Mouse (Mus musculus) MEL (cell line): ENCODE results near the gene Fam129c. TPM values are rescaled to one million over a fixed set of nuclear protein-coding genes. Genes with fewer than 3 reads are reported as not detected.
A peak's percentile ranks its signal among the peaks of the same experiment; 100 is the strongest.

Experiments
- DNase-seq: peaks from one replicate; pipeline ENCODE4 v3.0.0; 2011; ENCODE audit warnings: low read depth, low spot score
- H3K27ac ChIP-seq: 2 replicates; pipeline ENCODE4 v1.5.1; 2012; ENCODE audit warnings: low read depth, mild to moderate bottlenecking, control low read depth, low read length, moderate library complexity; ENCODE audit not compliant: control insufficient read depth
- H3K27me3 ChIP-seq, 2 experiments: fragments of 150-350 bp in 1 of 2; sonication (generic) in 1 of 2; 2 replicates each; pipeline ENCODE4 v1.6.1; 2012; ENCODE audit warnings: low read length in 2 of 2, mild to moderate bottlenecking in 2 of 2, improper control_type of control experiment in 1 of 2, moderate library complexity in 1 of 2; ENCODE audit not compliant: insufficient read depth in 2 of 2, control insufficient read depth in 1 of 2
- H3K36me3 ChIP-seq, 2 experiments: 2 replicates each; pipeline ENCODE4 v1.6.1; 2012 to 2014; ENCODE audit warnings: low read length in 2 of 2, improper control_type of control experiment in 1 of 2, inconsistent platforms in 1 of 2, mild to moderate bottlenecking in 1 of 2; ENCODE audit not compliant: insufficient read depth in 2 of 2, control insufficient read depth in 1 of 2
- H3K4me1 ChIP-seq, 2 experiments: fragments of 150-350 bp in 1 of 2; sonication (generic) in 1 of 2; 2 replicates each; pipeline ENCODE4 v1.6.1; 2012; ENCODE audit warnings: low read length in 2 of 2, improper control_type of control experiment in 1 of 2, mild to moderate bottlenecking in 1 of 2; ENCODE audit not compliant: insufficient read depth in 2 of 2, control insufficient read depth in 1 of 2
- H3K4me3 ChIP-seq, 2 experiments: fragments of 150-350 bp in 1 of 2; sonication (generic) in 1 of 2; 2 replicates each; pipeline ENCODE4 v1.5.1; 2012; ENCODE audit warnings: low read depth in 2 of 2, low read length in 2 of 2, mild to moderate bottlenecking in 2 of 2, moderate library complexity in 2 of 2, control low read depth in 1 of 2, improper control_type of control experiment in 1 of 2; ENCODE audit not compliant: control insufficient read depth in 1 of 2, insufficient read depth in 1 of 2
- H3K79me2 ChIP-seq: 2 replicates; pipeline ENCODE4 v1.6.1; 2012; ENCODE audit warnings: mild to moderate bottlenecking, low read length, moderate library complexity; ENCODE audit not compliant: control insufficient read depth, poor library complexity, insufficient read depth
- H3K9ac ChIP-seq: 2 replicates; pipeline ENCODE4 v1.6.1; 2012; ENCODE audit warnings: low read depth, mild to moderate bottlenecking, control low read depth, low read length, moderate library complexity; ENCODE audit not compliant: control insufficient read depth, poor library complexity, severe bottlenecking
- H3K9me3 ChIP-seq: fragments of 150-350 bp; sonication (generic); replicated peaks from 2 replicates; pipeline ENCODE4 v1.6.1; 2012; ENCODE audit warnings: mild to moderate bottlenecking, low read length, improper control_type of control experiment, moderate library complexity; ENCODE audit not compliant: insufficient read depth
- CTCF ChIP-seq, 3 experiments: IDR thresholded peaks in 2 of 3; conservative IDR thresholded peaks in 1 of 3; 2 replicates each; pipeline ENCODE4 v1.5.1; 2011 to 2012; ENCODE audit warnings: low read length in 3 of 3, low read depth in 2 of 3, mild to moderate bottlenecking in 2 of 3, improper control_type of control experiment in 1 of 3, inconsistent platforms in 1 of 3, mixed read lengths in 1 of 3, moderate library complexity in 1 of 3; ENCODE audit not compliant: control insufficient read depth in 1 of 3, insufficient read depth in 1 of 3, poor library complexity in 1 of 3, severe bottlenecking in 1 of 3
- E2F4 ChIP-seq: IDR thresholded peaks from 2 replicates; pipeline ENCODE4 v1.6.1; 2011; ENCODE audit warnings: low read depth, low read length, improper control_type of control experiment, borderline replicate concordance
- ELF1 ChIP-seq: IDR thresholded peaks from 2 replicates; pipeline ENCODE4 v1.6.1; 2014; ENCODE audit warnings: low read depth, mild to moderate bottlenecking, inconsistent platforms, low read length, improper control_type of control experiment, moderate library complexity
- JUND ChIP-seq: IDR thresholded peaks from 2 replicates; pipeline ENCODE4 v1.6.1; 2011; ENCODE audit warnings: low read depth, mild to moderate bottlenecking, improper control_type of control experiment, low read length
- MAX ChIP-seq: IDR thresholded peaks from 2 replicates; pipeline ENCODE4 v1.6.1; 2011; ENCODE audit warnings: low read length, improper control_type of control experiment
- MYB ChIP-seq: IDR thresholded peaks from 2 replicates; pipeline ENCODE4 v1.6.1; 2011; ENCODE audit warnings: mild to moderate bottlenecking, low read depth, low read length, improper control_type of control experiment
- MYC ChIP-seq: IDR thresholded peaks from 2 replicates; pipeline ENCODE4 v1.6.1; 2011; ENCODE audit warnings: low read depth, mild to moderate bottlenecking, low read length, improper control_type of control experiment, moderate library complexity
- NELFE ChIP-seq: IDR thresholded peaks from 2 replicates; pipeline ENCODE4 v1.6.1; 2011; ENCODE audit warnings: low read depth, low read length, improper control_type of control experiment
- NRF1 ChIP-seq: IDR thresholded peaks from 2 replicates; pipeline ENCODE4 v1.6.1; 2014; ENCODE audit warnings: low read depth, mild to moderate bottlenecking, inconsistent platforms, low read length, improper control_type of control experiment, moderate library complexity; ENCODE audit not compliant: poor library complexity, insufficient read depth, severe bottlenecking
- SIN3A ChIP-seq: IDR thresholded peaks from 2 replicates; pipeline ENCODE4 v1.6.1; 2012; ENCODE audit warnings: low read length, improper control_type of control experiment, inconsistent platforms
- TAL1 ChIP-seq: IDR thresholded peaks from 2 replicates; pipeline ENCODE4 v1.6.1; 2012; ENCODE audit warnings: mild to moderate bottlenecking, inconsistent platforms, low read length, moderate library complexity, mixed read lengths
- TBP ChIP-seq: IDR thresholded peaks from 2 replicates; pipeline ENCODE4 v1.8.0; 2011; ENCODE audit warnings: low read depth, low read length, improper control_type of control experiment
- USF1 ChIP-seq: IDR thresholded peaks from 2 replicates; pipeline ENCODE4 v1.6.1; 2014; ENCODE audit warnings: low read depth, mild to moderate bottlenecking, inconsistent platforms, low read length, improper control_type of control experiment, moderate library complexity
- USF2 ChIP-seq, 2 experiments: IDR thresholded peaks; 2 replicates each; pipeline ENCODE4 v1.6.1; 2011 to 2012; ENCODE audit warnings: improper control_type of control experiment in 2 of 2, low read length in 2 of 2, borderline replicate concordance in 1 of 2, inconsistent platforms in 1 of 2, low read depth in 1 of 2, mild to moderate bottlenecking in 1 of 2; ENCODE audit not compliant: insufficient read depth in 1 of 2
- polyA plus RNA-seq, 2 experiments: library from polyadenylated mRNA; stranded (reverse) in 1 of 2; unstranded in 1 of 2; fragments of >175 nt in 1 of 2; fragments of >200 nt in 1 of 2; gene quantifications; 2 replicates each; pipeline versions ENCODE4 v1.2.1 to v1.2.4; 2012; ENCODE audit warnings: low replicate concordance in 2 of 2, low read depth in 1 of 2; ENCODE audit not compliant: insufficient read length in 2 of 2, insufficient read depth in 1 of 2, missing spikeins in 1 of 2
- total RNA-seq: library from RNA; depleted of rRNA; stranded (reverse); fragments of 300-350 nt; gene quantifications from 2 replicates; pipeline ENCODE4 v1.2.3, GENCODE M21; 2012

Fam129c gene
- total and polyA plus RNA-seq, 3 experiments: 7.6 to 8.3 TPM; not detected in 1

DNA sequence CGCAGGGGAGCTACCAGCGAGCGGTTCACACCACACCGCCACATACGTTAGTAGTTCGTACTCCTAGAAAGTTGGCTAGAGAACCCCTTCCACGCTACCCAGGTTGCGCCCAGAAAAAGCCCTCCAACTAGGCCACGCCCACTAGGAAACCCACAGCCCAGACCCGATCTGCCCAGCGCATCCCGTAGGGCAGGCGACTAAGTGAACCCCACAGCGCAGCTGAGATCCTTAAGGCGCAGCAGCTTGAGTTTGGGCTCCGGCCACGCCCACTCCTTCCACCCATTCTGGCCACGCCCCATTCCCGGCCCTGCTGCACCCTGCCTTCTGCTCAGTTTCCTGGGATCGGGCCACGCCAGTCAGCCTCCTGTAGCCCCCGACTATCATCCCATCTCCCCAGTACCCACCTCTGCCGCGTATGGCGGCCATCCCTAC, 32.3 kb downstream of the Fam129c start:
- peaks cover 0 to 12% of the 10 kb centered on the region in 2 experiments; a peak in 2 of 4 replicates for H3K36me3 ChIP-seq
- peaks cover 2 to 35% of the 10 kb centered on the region in 2 experiments; a peak in 3 of 4 replicates for H3K4me1 ChIP-seq
- H3K27ac ChIP-seq: no peak overlapping the region; the same call in 1 of the 2 replicates
- peak; percentile 80 for DNase-seq
- H3K79me2 ChIP-seq: no peaks in the 10 kb centered on the region; the same call in 1 of the 2 replicates
- H3K4me3 ChIP-seq: peak overlapping the region; percentile 43 to 65
- H3K27me3 ChIP-seq: no peaks in the 10 kb centered on the region
- TF ChIP-seq TBP (no peak), SIN3A (0 out of 2 replicates have a peak, but pooled peaks have one; percentile 31), NRF1 (peak; percentile 25; the same call in 1 of the 2 replicates), TAL1 (no peak)
- peak overlapping the region; percentile 61 for H3K9ac ChIP-seq
- H3K9me3 ChIP-seq: no peaks in the 10 kb centered on the region

DNA sequence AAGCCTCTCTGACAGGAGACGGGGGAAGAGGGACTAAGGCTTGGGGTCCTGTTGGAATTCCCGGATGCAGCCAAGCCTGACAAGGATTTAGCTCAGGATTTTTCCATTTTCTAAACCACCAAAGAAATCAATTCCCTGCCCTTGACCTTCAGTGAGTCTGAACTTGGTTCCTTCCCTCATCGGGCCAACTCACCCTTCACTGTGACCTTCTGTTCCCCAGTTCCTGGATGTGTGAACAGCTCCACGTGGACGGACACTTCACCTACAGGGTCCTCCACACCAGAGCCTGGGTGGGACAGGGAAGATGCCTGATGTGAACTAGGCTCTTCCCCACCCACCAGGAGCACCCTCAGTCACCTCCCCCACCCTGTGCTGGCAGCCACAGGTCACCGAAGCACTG, 33.3 kb downstream of the Fam129c start:
- no peaks in the 10 kb centered on the region for H3K27me3 ChIP-seq
- no peaks in the 10 kb centered on the region; the same call in 1 of the 2 replicates for H3K79me2 ChIP-seq
- H3K4me1 ChIP-seq: peaks cover 2 to 35% of the 10 kb centered on the region in 2 experiments; a peak in 3 of 4 replicates
- TF ChIP-seq USF2 (IDR thresholded peaks at IDR 0.05; ENCODE audit: borderline replicate concordance in 1 of 2, insufficient read depth in 1 of 2, low read depth in 1 of 2, low read length in 2 of 2): no peak
- TF ChIP-seq ELF1: no peak
- no peak for TF ChIP-seq MYC
- no peak for TF ChIP-seq MYB
- no peak for TF ChIP-seq E2F4
- TF ChIP-seq TBP: no peak
- peaks cover 0 to 12% of the 10 kb centered on the region in 2 experiments; a peak in 2 of 4 replicates for H3K36me3 ChIP-seq
- no peak overlapping the region for H3K9ac ChIP-seq
- DNase-seq: no peak
- no peak overlapping the region for H3K4me3 ChIP-seq
- H3K27ac ChIP-seq: no peak overlapping the region
- no peaks in the 10 kb centered on the region for H3K9me3 ChIP-seq

DNA sequence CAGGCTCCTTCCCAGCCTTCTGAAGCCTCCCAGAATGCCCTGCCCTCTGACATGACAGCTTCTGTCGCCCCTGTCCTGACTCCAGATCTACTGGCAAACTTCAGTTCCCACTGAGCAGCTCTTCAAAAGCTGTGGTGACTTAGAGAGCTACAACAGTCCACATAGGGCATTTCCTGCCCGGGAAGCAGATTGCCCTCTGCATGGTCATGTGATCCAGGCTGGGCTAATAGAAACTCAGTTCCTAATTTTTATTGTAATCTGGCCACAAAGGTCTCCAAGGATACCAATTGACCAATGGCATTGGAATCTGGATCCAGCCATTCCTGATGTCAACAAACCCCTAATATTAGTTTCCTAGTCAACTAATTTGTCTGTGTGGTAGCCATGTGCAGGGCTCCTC, 34.4 kb downstream of the Fam129c start:
- TF ChIP-seq NELFE: 0 out of 2 replicates have a peak, but pooled peaks have one; percentile 16
- TF ChIP-seq CTCF (IDR thresholded peaks at IDR 0.05 in 2 of 3, conservative IDR thresholded peaks at IDR 0.05 in 1 of 3; ENCODE audit: control insufficient read depth in 1 of 3, insufficient read depth in 1 of 3, low read depth in 2 of 3, low read length in 3 of 3, poor library complexity in 1 of 3, severe bottlenecking in 1 of 3): no peak
- TF ChIP-seq USF1: peak; percentile 90
- peak; percentile 28 to 68; a peak in 1 of 4 replicates for TF ChIP-seq USF2 (IDR thresholded peaks at IDR 0.05; ENCODE audit: borderline replicate concordance in 1 of 2, insufficient read depth in 1 of 2, low read depth in 1 of 2, low read length in 2 of 2)
- TF ChIP-seq JUND: no peak
- TF ChIP-seq MAX: peak; percentile 39; the same call in 1 of the 2 replicates
- TF ChIP-seq, all 39 proteins: peak for 4
- Histone ChIP-seq H3K4me3 (no peak overlapping the region), H3K27me3 (no peaks in the 10 kb centered on the region), H3K9me3 (no peaks in the 10 kb centered on the region), H3K36me3 (peaks cover 0 to 12% of the 10 kb centered on the region in 2 experiments; a peak in 2 of 4 replicates), H3K4me1 (peaks cover 2 to 35% of the 10 kb centered on the region in 2 experiments; a peak in 3 of 4 replicates), H3K9ac (peak overlapping the region; percentile 23), H3K27ac (no peak overlapping the region), H3K79me2 (no peaks in the 10 kb centered on the region; the same call in 1 of the 2 replicates)
- peak; percentile 44 for DNase-seq
